16 mouse cellular contexts compared by ENCODE assay signal in genomic region chr8:93272686-93273085, GRCm38 (mm10). TPM values are rescaled to one million over a fixed set of nuclear protein-coding genes. Genes with fewer than 3 reads are reported as not detected.
DNase-seq lines count a peak whose midpoint lies in the region; ATAC-seq and TF ChIP-seq lines count a peak whose summit lies in the region.
"Had no signal": no experiment of that assay in that cellular context is flagged by ENCODE, and none has a peak within 500 bp of the region (broad histone marks: within the 10 kb centered on the region; RNA-seq: fewer than 3 reads in every experiment).

No protein-coding gene starts in this region.

- H3K36me3 ChIP-seq in lung, postnatal 0 days (ENCODE audit: insufficient read depth, low read length) = no peaks in the 10 kb centered on the region
- H3K36me3 ChIP-seq in forebrain, embryonic 12.5 days (replicated peaks) = no peaks in the 10 kb centered on the region
- H3K36me3 ChIP-seq: hindbrain, embryonic 12.5 days; liver, embryonic 13.5 days; neural tube, embryonic 15.5 days had no signal

- H3K27me3 ChIP-seq in lung, postnatal 0 days (replicated peaks; ENCODE audit: insufficient read depth, low read length) = no peaks in the 10 kb centered on the region
- H3K27me3 ChIP-seq in forebrain, embryonic 12.5 days = no peaks in the 10 kb centered on the region
- H3K27me3 ChIP-seq: hindbrain, embryonic 12.5 days; liver, embryonic 13.5 days; neural tube, embryonic 15.5 days had no signal

- intact Hi-C loops in gastrocnemius, adult 2 months (cut with DNase I) = no loop called here

- peak; percentile 26 for DNase-seq in gastrocnemius, adult 2 months
- no peak for DNase-seq in gastrocnemius, postnatal 10 days
- DNase-seq in lung, adult 18-20 months = peak; percentile 8 to 9
- no peak for DNase-seq in lung, postnatal 0 days (ENCODE audit: low spot score)
- DNase-seq in adrenal gland, postnatal 36 days = peak; percentile 76 to 85
- DNase-seq in kidney, postnatal 4 days = peak; percentile 12 to 14
- no peak for DNase-seq in thymus, postnatal 0 days (ENCODE audit: low spot score)
- DNase-seq: liver, embryonic 13.5 days had no signal

- 50% methylated on average over 4 of the region's 4 CpGs for WGBS in lung, postnatal 0 days
- 89% methylated on average over 4 of the region's 4 CpGs for WGBS in forebrain, embryonic 12.5 days

- no peak overlapping the region for H3K9ac ChIP-seq in lung, postnatal 0 days (replicated peaks; ENCODE audit: low read depth)
- no peak overlapping the region for H3K9ac ChIP-seq in forebrain, embryonic 12.5 days
- H3K9ac ChIP-seq: hindbrain, embryonic 12.5 days; liver, embryonic 13.5 days; neural tube, embryonic 15.5 days had no signal

- no peak overlapping the region for H3K27ac ChIP-seq in gastrocnemius, adult 2 months
- H3K27ac ChIP-seq in lung, postnatal 0 days (ENCODE audit: low read length) = no peak overlapping the region
- no peak overlapping the region for H3K27ac ChIP-seq in forebrain, embryonic 12.5 days
- H3K27ac ChIP-seq: hindbrain, embryonic 12.5 days; liver, embryonic 13.5 days; neural tube, embryonic 15.5 days; stomach, postnatal 0 days had no signal

- H3K4me3 ChIP-seq in gastrocnemius, adult 2 months = no peak overlapping the region
- H3K4me3 ChIP-seq in lung, postnatal 0 days (ENCODE audit: low read depth, low read length) = no peak overlapping the region
- no peak overlapping the region for H3K4me3 ChIP-seq in forebrain, embryonic 12.5 days (replicated peaks)
- H3K4me3 ChIP-seq: hindbrain, embryonic 12.5 days; liver, embryonic 13.5 days; neural tube, embryonic 15.5 days had no signal

- H3K4me1 ChIP-seq in lung, postnatal 0 days (ENCODE audit: insufficient read depth, low read depth, low read length) = no peaks in the 10 kb centered on the region
- H3K4me1 ChIP-seq in forebrain, embryonic 12.5 days = no peaks in the 10 kb centered on the region
- H3K4me1 ChIP-seq: hindbrain, embryonic 12.5 days; liver, embryonic 13.5 days; neural tube, embryonic 15.5 days had no signal

- no peak for TF ChIP-seq EP300 in lung, postnatal 0 days (IDR thresholded peaks at IDR 0.05)

- TF ChIP-seq CTCF in gastrocnemius, adult 2 months (IDR thresholded peaks at IDR 0.05) = no peak
- TF ChIP-seq CTCF in lung, postnatal 0 days (IDR thresholded peaks at IDR 0.05) = no peak

- H3K4me2 ChIP-seq in lung, postnatal 0 days (replicated peaks; ENCODE audit: low read depth, low read length) = no peak overlapping the region
- no peak overlapping the region for H3K4me2 ChIP-seq in forebrain, embryonic 12.5 days
- H3K4me2 ChIP-seq: hindbrain, embryonic 12.5 days; liver, embryonic 13.5 days; midbrain, embryonic 11.5 days; neural tube, embryonic 15.5 days had no signal

- H3K9me3 ChIP-seq in lung, postnatal 0 days (ENCODE audit: low read length) = no peaks in the 10 kb centered on the region
- no peaks in the 10 kb centered on the region for H3K9me3 ChIP-seq in forebrain, embryonic 12.5 days
- H3K9me3 ChIP-seq: hindbrain, embryonic 12.5 days; liver, embryonic 13.5 days; neural tube, embryonic 15.5 days had no signal

- no peak for ATAC-seq in lung, postnatal 0 days
- no peak for ATAC-seq in forebrain, embryonic 12.5 days (ENCODE audit: low FRiP score)

RNA-seq across cellular contexts. Expression of gene Ces1f, which starts 6.9 kb away (rescaled TPM):
- under 1 TPM in 1 of 2 experiments, not detected in 1; 0.28 TPM for total RNA-seq in gastrocnemius, adult 2 months (2021)
- total RNA-seq in gastrocnemius, postnatal 10 days (2021) = not detected
- 1.1 and 1.3 TPM in 2 replicates for polyA plus RNA-seq in lung, postnatal 0 days (2015; fragmentation: Nextera tagmentation; extraction: Ambion mirVana)
- total RNA-seq in adrenal gland, postnatal 36 days (2021) = 10 to 100 TPM; 10.7 to 19.4 TPM
- polyA plus RNA-seq in thymus, postnatal 0 days (2015; fragmentation: Nextera tagmentation; extraction: Ambion mirVana) = 0.69 and 0.77 TPM in 2 replicates
- not detected in 2 replicates for polyA plus RNA-seq in forebrain, embryonic 12.5 days (2016; fragmentation: Nextera tagmentation; extraction: Ambion mirVana)
- total RNA-seq: CH12.LX; layer of hippocampus, postnatal 14 days had no signal
- polyA plus RNA-seq: embryonic facial prominence, embryonic 11.5 days; hindbrain, embryonic 12.5 days; midbrain, embryonic 11.5 days; neural tube, embryonic 15.5 days had no signal

RNA-seq across cellular contexts. Expression of gene Ces1e, which starts 43.3 kb away (rescaled TPM):
- 1 to 10 TPM in 1 of 2 experiments, under 1 TPM in 1; 0.43 to 1.1 TPM for total RNA-seq in gastrocnemius, adult 2 months (2021)
- under 1 TPM in 1 of 2 experiments, not detected in 1; 0.25 TPM for total RNA-seq in gastrocnemius, postnatal 10 days (2021)
- polyA plus RNA-seq in lung, postnatal 0 days (2015; fragmentation: Nextera tagmentation; extraction: Ambion mirVana) = 2.7 and 3.8 TPM in 2 replicates
- not detected for total RNA-seq in adrenal gland, postnatal 36 days (2021)
- 0.12 and 0.27 TPM in 2 replicates for polyA plus RNA-seq in thymus, postnatal 0 days (2015; fragmentation: Nextera tagmentation; extraction: Ambion mirVana)
- polyA plus RNA-seq in forebrain, embryonic 12.5 days (2016; fragmentation: Nextera tagmentation; extraction: Ambion mirVana) = not detected in 2 replicates
- total RNA-seq: CH12.LX; layer of hippocampus, postnatal 14 days had no signal
- polyA plus RNA-seq: embryonic facial prominence, embryonic 11.5 days; hindbrain, embryonic 12.5 days; midbrain, embryonic 11.5 days; neural tube, embryonic 15.5 days had no signal

Comparison
In these comparisons a context has a peak if more than half of its experiments do, and no peak if none do; other contexts are left out.
1. DNase-seq: peak in gastrocnemius, adult 2 months (single experiment), lung, adult 18-20 months (2 of 2), adrenal gland, postnatal 36 days (2 of 2) and kidney, postnatal 4 days (2 of 2); none in gastrocnemius, postnatal 10 days (single experiment), lung, postnatal 0 days (single experiment) and thymus, postnatal 0 days (single experiment).
2. RNA of gene Ces1f, which starts 6.9 kb away (total RNA-seq): 10.7 to 19.4 TPM in adrenal gland, postnatal 36 days; 0.28 TPM in gastrocnemius, adult 2 months and not detected in gastrocnemius, postnatal 10 days; every median in the first group is over 4 times any median in the second.